Mouse (Mus musculus): Measurements from ENCODE around the gene Cars2.

GRCm38 (mm10) chr8:11530155-11530770 is 20.3 kb downstream of the Cars2 start:
- TF ChIP-seq CTCF (IDR thresholded peaks at IDR 0.05; ENCODE audit: low read depth, low read length) (no peak), POLR2A (IDR thresholded peaks at IDR 0.05; ENCODE audit: extremely low read depth, insufficient read depth, low read length) (no peak)
